Mouse (Mus musculus) embryonic facial prominence, embryonic 14.5 days (tissue): ENCODE measurements around the gene Gltp. TPM values are rescaled to one million over a fixed set of nuclear protein-coding genes. Genes with fewer than 3 reads are reported as not detected.

ENCODE experiments used
- ATAC-seq: fragments of 200-750 bp; cut with Nextera tagmentation; 2 replicates; pipeline ENCODE4 v1.8.0; 2017; ENCODE audit warnings: low read depth, moderate number of reproducible peaks, moderate TSS enrichment
- DNase-seq: peaks from one replicate; pipeline ENCODE4 v3.0.0-alpha.2; 2015; ENCODE audit warnings: low spot score
- H3K27ac ChIP-seq: fragments of 300-500 bp; sonication (generic); replicated peaks from 2 replicates; pipeline ENCODE4 v1.5.1; 2014; ENCODE audit warnings: low read depth, mild to moderate bottlenecking, low read length, moderate library complexity
- H3K27me3 ChIP-seq: fragments of 300-500 bp; sonication (generic); replicated peaks from 2 replicates; pipeline ENCODE4 v1.6.1; 2014; ENCODE audit warnings: low read length; ENCODE audit not compliant: control insufficient read depth, insufficient read depth
- H3K36me3 ChIP-seq: fragments of 300-500 bp; sonication (generic); 2 replicates; pipeline ENCODE4 v1.6.1; 2014; ENCODE audit warnings: low read length, mixed read lengths; ENCODE audit not compliant: control insufficient read depth, insufficient read depth
- H3K4me1 ChIP-seq: fragments of 300-500 bp; sonication (generic); 2 replicates; pipeline ENCODE4 v1.6.1; 2014; ENCODE audit warnings: antibody characterized with exemption, low read length; ENCODE audit not compliant: control insufficient read depth, insufficient read depth
- H3K4me2 ChIP-seq: fragments of 300-500 bp; sonication (generic); 2 replicates; pipeline ENCODE4 v1.6.1; 2014; ENCODE audit warnings: low read depth, mild to moderate bottlenecking, low read length, moderate library complexity, mixed read lengths
- H3K4me3 ChIP-seq: fragments of 300-500 bp; sonication (generic); 2 replicates; pipeline ENCODE4 v1.5.1; 2014; ENCODE audit warnings: low read depth, mild to moderate bottlenecking, low read length
- H3K9ac ChIP-seq: fragments of 300-500 bp; sonication (generic); 2 replicates; pipeline ENCODE4 v1.6.1; 2014; ENCODE audit warnings: low read depth, mild to moderate bottlenecking, low read length, moderate library complexity, mixed read lengths
- H3K9me3 ChIP-seq: fragments of 300-500 bp; sonication (generic); 2 replicates; pipeline ENCODE4 v1.6.1; 2016; ENCODE audit warnings: low read length; ENCODE audit not compliant: control insufficient read depth
- WGBS: fragments of 180-500 bp; shearing (Covaris S2); extraction: QIAGEN DNeasy Blood & Tissue Kit; methylation state at CpG from one replicate; pipeline ENCODE4 v1.1.7; 2014; 5-methylcytosine and 5-hydroxymethylcytosine counted together
- polyA plus RNA-seq: library from polyadenylated mRNA; unstranded; fragments of >200 nt; fragmentation: Nextera tagmentation; extraction: Ambion mirVana; gene quantifications from 2 replicates; pipeline ENCODE4 v1.2.1, GENCODE M21; 2014

Gltp gene
- polyA plus RNA-seq = 123 and 129 TPM in 2 replicates

DNA sequence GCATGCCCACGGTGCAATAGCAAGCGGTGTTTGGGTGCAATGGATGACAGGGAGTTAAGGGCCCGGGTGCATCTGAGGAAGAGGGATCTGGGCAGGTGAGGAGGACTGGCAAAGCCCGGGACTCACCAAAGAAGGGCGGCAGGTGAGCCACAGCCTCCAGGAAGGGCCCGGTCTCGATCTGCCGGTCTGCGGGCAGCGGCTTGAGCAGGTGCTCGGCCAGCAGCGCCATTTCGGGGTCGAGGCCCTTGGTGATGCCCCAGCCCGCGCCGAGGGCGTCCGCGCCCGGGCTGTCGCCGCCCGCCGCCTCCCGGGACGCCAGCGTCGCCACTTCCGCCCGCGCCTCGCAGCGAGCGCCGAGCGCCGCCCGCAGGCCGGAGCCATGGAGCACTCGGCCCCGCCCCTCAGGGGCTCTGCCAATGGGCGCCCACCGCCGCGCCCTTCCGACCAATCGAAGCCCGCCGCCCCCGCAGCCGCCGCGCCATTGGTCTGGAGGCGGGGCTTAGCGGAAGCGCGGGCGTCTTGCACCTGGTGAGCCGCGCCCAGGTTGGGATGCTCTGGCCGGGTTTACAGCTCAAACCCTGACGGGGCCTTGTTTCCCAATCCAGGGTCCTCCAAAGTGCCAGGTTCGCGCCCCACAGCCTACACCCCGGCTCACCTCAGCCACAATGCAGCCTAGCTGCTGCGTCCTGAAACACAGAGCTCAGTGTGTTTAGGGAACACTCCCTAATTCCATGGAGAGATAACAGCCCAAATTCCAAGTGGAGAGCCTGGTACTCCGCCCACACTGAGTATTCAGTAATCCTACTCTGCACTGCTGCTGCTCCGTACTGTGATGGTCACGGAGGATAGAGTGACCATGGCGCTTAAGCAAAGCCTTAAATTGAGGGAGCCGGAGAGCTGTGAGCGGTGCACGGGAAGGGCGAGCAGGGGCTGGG lies at the start of gene Gltp:
TSS of gene Gltp (minus strand) at position 352 of the 935 bp plus-strand sequence.
- peak; percentile 97 for DNase-seq
- Histone ChIP-seq H3K36me3 (no peaks in the 10 kb centered on the region), H3K27ac (0 out of 2 replicates have a peak within 1 kb of the TSS, but pooled peaks have one; percentile 21), H3K27me3 (no peaks in the 10 kb centered on the region), H3K9ac (peak within 1 kb of the TSS; percentile 85), H3K9me3 (no peaks in the 10 kb centered on the region), H3K4me1 (peaks cover 8% of the 10 kb centered on the region; the same call in 1 of the 2 replicates), H3K4me3 (peak within 1 kb of the TSS; percentile 78), H3K4me2 (peak within 1 kb of the TSS; percentile 90)
- peak; percentile 98 for ATAC-seq
- 13% methylated on average over 27 of the region's 75 CpGs for WGBS

DNA sequence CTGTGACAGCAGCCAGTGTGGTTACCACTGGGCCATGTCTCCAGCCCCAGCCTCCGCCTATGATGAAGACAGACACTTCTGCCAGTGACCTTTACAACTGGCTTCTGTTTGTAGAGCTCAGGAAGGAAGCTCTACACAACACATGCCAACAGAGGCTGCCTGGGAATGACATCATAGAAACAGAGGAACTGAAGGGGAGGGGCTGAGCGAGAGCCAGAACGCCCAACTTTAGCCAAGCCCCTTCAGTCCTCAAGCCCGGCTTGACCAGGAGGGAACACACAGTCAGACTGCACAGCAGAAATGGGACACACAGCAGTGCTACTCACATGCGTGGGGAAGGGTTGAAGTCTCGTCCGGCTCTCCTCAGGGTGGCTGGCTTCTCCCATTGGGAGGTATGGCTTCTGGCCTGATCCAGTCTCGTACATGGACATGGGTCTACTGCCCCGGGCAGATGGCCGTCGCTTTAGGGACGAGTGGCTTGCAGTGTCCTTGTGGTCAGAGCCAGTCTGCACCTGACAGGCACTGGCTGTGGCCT lies 48.0 kb upstream of the Gltp start:
- WGBS = 83% methylated on average over 10 of the region's 12 CpGs
- H3K4me1 ChIP-seq = no peaks in the 10 kb centered on the region
- H3K36me3 ChIP-seq = peaks cover 90% of the 10 kb centered on the region
- DNase-seq (peak; percentile 45), ATAC-seq (no peak)
- H3K27me3 ChIP-seq = no peaks in the 10 kb centered on the region
- H3K9me3 ChIP-seq = no peaks in the 10 kb centered on the region
- no peak overlapping the region for H3K4me3 ChIP-seq
- H3K4me2 ChIP-seq = no peak overlapping the region
- H3K27ac ChIP-seq = 0 out of 2 replicates have a peak overlapping the region, but pooled peaks have one; percentile 46
- no peak overlapping the region for H3K9ac ChIP-seq

DNA sequence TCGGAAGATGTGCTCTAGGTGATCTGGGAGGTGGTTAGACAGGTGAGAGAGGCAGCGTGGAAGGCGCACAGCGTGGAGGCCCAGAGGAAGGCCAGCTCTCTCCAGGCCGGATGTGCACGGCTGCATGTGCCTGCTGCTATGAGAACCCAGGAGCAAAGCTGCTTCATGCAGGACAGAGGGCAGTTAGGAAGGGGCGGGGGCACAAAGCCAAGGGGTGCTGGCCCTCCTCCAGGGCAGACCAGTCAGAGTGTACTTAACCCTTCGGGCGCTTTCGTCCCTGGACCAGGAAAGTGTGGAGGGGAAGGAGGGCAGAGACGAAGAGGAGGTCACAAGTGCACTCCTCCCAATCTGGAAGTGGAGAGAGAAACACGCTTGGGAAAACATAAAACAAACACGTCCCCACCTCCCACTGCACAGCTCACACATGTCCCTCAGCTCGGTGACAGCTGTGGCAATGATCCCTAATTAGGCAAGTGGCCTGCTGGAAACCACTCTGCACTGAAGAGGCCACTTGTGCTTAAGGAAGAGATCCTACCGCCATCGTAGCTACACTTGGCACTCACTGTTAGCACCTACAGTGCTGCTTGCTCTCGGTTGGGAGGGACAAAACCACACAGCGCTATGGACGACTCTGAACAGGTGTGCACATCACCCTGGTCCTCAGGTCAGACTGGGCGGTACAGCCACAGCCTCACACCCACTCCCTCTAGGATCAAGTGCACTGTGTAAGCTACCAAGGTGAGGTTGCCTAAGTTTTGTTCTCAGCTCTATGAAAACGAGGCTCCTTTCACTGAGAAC lies 46.5 kb upstream of the Gltp start:
- DNase-seq (peak; percentile 48), ATAC-seq (no peak)
- H3K9me3 ChIP-seq = no peaks in the 10 kb centered on the region
- no peaks in the 10 kb centered on the region for H3K4me1 ChIP-seq
- no peak overlapping the region for H3K4me2 ChIP-seq
- H3K36me3 ChIP-seq = peaks cover 89% of the 10 kb centered on the region
- no peak overlapping the region for H3K4me3 ChIP-seq
- WGBS = 82% methylated on average over 21 of the region's 21 CpGs
- no peaks in the 10 kb centered on the region for H3K27me3 ChIP-seq
- H3K27ac ChIP-seq = no peak overlapping the region
- no peak overlapping the region for H3K9ac ChIP-seq

DNA sequence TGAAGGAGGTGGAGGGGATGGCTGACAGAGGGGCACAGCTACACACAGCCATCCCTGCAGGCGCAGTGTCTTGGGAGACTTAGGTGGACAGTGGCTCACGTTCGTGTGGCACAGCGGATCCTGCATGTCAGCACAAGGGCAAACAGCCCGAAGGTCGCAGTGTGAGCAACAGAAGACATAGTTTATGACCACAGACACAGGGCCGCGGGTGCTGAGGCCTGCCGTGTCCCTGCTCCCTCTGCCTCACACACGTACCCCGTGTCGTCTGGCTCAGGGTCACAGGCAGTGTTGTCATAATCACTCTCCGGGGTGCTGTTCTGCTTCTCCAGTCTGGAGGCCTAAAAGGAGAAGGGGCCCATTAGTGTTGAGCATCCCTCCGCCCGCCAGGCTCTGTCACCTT lies 42.8 kb upstream of the Gltp start:
- H3K4me2 ChIP-seq = no peak overlapping the region
- no peak overlapping the region for H3K4me3 ChIP-seq
- ATAC-seq (no peak), DNase-seq (no peak)
- H3K4me1 ChIP-seq = no peaks in the 10 kb centered on the region
- H3K9ac ChIP-seq = no peak overlapping the region
- 95% methylated on average over 15 of the region's 15 CpGs for WGBS
- H3K9me3 ChIP-seq = no peaks in the 10 kb centered on the region
- H3K36me3 ChIP-seq = peaks cover 94% of the 10 kb centered on the region
- H3K27me3 ChIP-seq = no peaks in the 10 kb centered on the region
- H3K27ac ChIP-seq = no peak overlapping the region

DNA sequence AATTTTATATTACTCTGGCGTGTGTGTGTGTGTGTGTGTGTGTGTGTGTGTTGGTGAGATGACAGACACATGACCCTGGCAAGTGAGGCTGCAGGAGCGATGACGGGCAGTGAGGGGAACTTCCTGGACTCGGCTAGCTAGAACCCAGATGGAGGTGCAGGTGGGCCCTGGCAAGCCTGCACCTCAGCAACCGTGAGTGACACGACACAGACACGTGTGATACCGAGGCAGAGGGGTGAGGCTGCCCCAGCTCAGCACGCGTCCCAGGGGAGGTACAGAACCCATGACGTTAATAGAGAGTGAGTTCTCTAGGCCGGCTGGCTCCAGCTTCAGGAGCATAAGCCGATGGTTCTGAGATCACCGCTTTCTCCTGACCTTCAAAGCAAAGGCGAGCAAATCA lies 41.2 kb upstream of the Gltp start:
- Histone ChIP-seq H3K4me1 (no peaks in the 10 kb centered on the region), H3K36me3 (peaks cover 94% of the 10 kb centered on the region), H3K27ac (no peak overlapping the region), H3K4me2 (no peak overlapping the region), H3K4me3 (no peak overlapping the region), H3K27me3 (no peaks in the 10 kb centered on the region), H3K9me3 (no peaks in the 10 kb centered on the region), H3K9ac (no peak overlapping the region)
- no peak for ATAC-seq
- DNase-seq = no peak
- 80% methylated on average over 15 of the region's 15 CpGs for WGBS

DNA sequence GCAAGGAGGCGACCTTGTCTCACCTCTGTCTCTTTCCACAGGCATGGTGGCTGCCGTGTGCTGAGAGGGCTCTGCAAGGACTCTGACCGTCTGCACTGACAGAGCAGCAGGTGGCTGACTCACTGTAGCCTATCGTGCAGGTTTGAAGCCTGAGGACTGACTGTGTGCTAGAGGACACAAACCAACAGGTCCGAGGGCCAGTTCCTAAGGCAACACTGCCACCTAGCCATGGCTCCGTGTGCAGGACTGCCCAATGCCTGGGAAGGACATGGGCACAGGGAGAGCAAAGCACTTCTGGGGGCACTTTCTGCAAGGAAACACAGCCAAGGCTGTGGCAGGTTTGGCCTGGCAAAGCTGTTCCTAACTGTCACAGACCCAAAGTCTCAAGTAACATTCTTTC lies 40.7 kb upstream of the Gltp start:
- H3K4me3 ChIP-seq = no peak overlapping the region
- ATAC-seq = no peak
- no peaks in the 10 kb centered on the region for H3K27me3 ChIP-seq
- H3K9me3 ChIP-seq = no peaks in the 10 kb centered on the region
- DNase-seq = no peak
- no peak overlapping the region for H3K4me2 ChIP-seq
- 69% methylated on average over 6 of the region's 6 CpGs for WGBS
- no peak overlapping the region for H3K27ac ChIP-seq
- H3K9ac ChIP-seq = no peak overlapping the region
- no peaks in the 10 kb centered on the region for H3K4me1 ChIP-seq
- peaks cover 90% of the 10 kb centered on the region for H3K36me3 ChIP-seq

DNA sequence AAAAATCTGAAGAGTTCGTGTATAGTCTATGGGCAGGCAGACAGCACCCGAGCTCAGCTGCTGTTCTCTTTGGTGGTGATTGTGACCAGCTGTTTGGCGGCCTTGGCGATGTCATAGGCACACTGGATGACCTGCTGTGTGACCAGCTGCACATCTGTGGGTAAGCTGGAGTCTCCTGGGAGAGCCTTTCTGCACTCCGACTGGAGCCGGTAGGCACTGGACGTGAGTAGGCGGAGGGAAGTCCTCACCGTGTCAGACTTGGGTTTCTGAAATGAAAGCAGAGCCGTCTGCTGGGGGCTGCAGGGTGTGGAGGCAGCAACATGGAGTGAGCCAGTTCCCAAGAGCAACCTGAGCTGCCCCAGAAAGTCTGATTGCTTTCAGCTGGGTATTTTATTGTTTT lies 39.3 kb upstream of the Gltp start:
- WGBS = 32% methylated on average over 10 of the region's 10 CpGs
- no peak overlapping the region for H3K27ac ChIP-seq
- H3K36me3 ChIP-seq = peaks cover 86% of the 10 kb centered on the region
- no peak overlapping the region for H3K4me2 ChIP-seq
- ATAC-seq = peak; percentile 38; the same call in 1 of the 2 replicates
- peak; percentile 78 for DNase-seq
- no peak overlapping the region for H3K4me3 ChIP-seq
- no peaks in the 10 kb centered on the region for H3K9me3 ChIP-seq
- no peaks in the 10 kb centered on the region for H3K27me3 ChIP-seq
- no peak overlapping the region for H3K9ac ChIP-seq
- no peaks in the 10 kb centered on the region for H3K4me1 ChIP-seq

DNA sequence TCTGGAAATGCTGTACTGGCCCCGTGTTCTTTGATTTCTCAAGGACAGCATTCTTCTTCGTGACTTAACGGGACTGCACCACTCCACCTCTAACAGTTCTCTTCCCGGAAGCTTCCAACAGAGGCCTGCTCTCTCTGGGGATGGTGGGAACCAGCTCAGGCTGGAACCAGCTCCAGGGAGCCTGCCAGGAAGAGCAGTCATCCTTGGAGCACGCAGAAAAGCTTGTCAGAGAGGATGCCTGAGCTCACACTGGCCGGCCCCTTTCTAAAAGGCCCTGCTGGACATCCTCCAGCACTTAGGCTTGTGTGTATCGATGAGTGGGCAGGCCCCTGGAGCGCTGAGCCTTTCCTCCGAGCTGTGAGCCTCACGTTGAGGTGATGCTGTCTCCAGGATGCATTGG lies 37.4 kb upstream of the Gltp start:
- 76% methylated on average over 10 of the region's 10 CpGs for WGBS
- H3K9me3 ChIP-seq = peaks cover 6% of the 10 kb centered on the region; the same call in 1 of the 2 replicates
- H3K9ac ChIP-seq = no peak overlapping the region
- ATAC-seq (no peak; the same call in 1 of the 2 replicates), DNase-seq (no peak)
- H3K4me2 ChIP-seq = no peak overlapping the region
- no peak overlapping the region for H3K27ac ChIP-seq
- no peaks in the 10 kb centered on the region for H3K4me1 ChIP-seq
- no peaks in the 10 kb centered on the region for H3K27me3 ChIP-seq
- peaks cover 79% of the 10 kb centered on the region for H3K36me3 ChIP-seq
- no peak overlapping the region for H3K4me3 ChIP-seq
